Mouse (Mus musculus): ENCODE data around the gene Col23a1. TPM values are rescaled to one million over a fixed set of nuclear protein-coding genes. Genes with fewer than 3 reads are reported as not detected.

The Col23a1 gene
- polyA plus RNA-seq, 1 experiment from 2014 or later: 19.2 TPM

DNA sequence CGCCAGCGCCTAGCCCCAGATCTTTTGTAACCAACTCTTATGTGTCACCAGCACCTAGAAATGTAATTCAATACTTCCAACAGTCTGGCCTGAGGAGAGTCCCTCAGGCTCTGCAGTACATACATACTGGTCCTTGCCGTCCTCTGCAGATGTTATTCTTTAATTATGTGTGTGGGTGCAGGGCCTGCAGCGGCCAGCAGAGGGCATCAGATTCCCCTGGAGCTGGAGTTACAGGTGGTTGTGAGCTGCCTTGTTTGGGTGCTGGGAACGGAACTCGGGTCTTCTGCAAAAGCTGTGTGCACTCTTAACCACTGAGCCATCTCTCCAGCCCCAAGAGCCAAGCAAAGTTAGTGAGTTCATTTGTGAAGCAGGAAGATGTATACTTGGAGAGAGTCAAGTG is 276.2 kb downstream of the Col23a1 start:
- Histone ChIP-seq H3K9ac (no peak overlapping the region), H3K27ac (no peak overlapping the region), H3K4me2 (replicated peaks) (no peak overlapping the region), H3K27me3 (replicated peaks) (no peaks in the 10 kb centered on the region), H3K4me1 (replicated peaks) (no peaks in the 10 kb centered on the region; the same call in 1 of the 2 replicates), H3K9me3 (no peaks in the 10 kb centered on the region), H3K36me3 (no peaks in the 10 kb centered on the region), H3K4me3 (replicated peaks) (no peak overlapping the region)
- ATAC-seq: no peak
- WGBS: 93% methylated on average over 6 of the region's 6 CpGs

DNA sequence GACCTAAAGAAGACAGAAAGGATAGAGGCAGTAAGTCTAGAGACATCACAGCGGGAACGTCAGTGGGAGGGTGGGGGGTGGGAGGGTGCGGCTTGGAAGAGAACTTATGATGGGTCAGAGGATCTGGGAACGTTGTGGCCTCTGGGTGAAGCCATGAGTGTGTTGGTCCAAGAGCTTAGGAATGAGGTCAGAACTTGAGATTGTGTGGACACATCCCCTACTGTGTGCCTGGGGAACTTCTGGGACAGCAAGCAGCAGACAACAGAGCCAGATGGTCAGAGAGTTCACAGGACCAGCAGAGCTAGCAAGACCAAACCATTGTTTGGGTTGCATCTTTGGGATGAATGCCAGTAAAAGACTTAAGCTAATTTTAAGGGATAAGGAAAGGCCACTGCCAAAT is 279.1 kb downstream of the Col23a1 start:
- H3K4me3 ChIP-seq (replicated peaks): no peak overlapping the region
- no peaks in the 10 kb centered on the region for H3K27me3 ChIP-seq (replicated peaks)
- no peaks in the 10 kb centered on the region for H3K9me3 ChIP-seq
- no peaks in the 10 kb centered on the region for H3K36me3 ChIP-seq
- H3K4me1 ChIP-seq (replicated peaks): peaks cover 3% of the 10 kb centered on the region; the same call in 1 of the 2 replicates
- no peak overlapping the region for H3K4me2 ChIP-seq (replicated peaks)
- no peak overlapping the region for H3K9ac ChIP-seq
- WGBS: 80% methylated on average over 4 of the region's 4 CpGs
- ATAC-seq: no peak
- no peak overlapping the region for H3K27ac ChIP-seq

DNA sequence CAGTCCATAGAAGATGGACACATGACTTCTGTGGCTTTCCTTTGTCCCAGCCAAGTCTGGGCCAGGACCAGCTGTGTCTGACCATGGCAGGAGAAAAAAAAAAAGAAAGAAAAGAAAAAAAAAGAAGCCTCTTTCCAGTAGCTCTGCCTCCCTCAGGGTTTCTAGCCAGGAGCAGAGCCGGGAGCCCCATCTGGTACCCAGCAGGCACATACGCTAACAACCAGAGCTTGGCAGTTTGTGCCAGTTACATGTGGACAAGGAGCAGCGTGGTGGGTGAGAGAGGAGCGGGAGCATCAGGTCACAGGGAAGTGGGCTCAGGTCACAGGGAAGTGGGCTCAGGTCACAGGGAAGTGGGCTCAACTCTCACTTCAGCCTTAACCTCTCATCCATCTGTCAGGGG is 286.7 kb downstream of the Col23a1 start:
- no peaks in the 10 kb centered on the region for H3K27me3 ChIP-seq (replicated peaks)
- H3K9ac ChIP-seq: no peak overlapping the region
- no peaks in the 10 kb centered on the region for H3K9me3 ChIP-seq
- no peaks in the 10 kb centered on the region for H3K36me3 ChIP-seq
- H3K4me1 ChIP-seq (replicated peaks): 0 out of 2 replicates have a peak, but pooled peaks cover 3% of the 10 kb centered on the region
- H3K4me2 ChIP-seq (replicated peaks): no peak overlapping the region
- no peak for ATAC-seq
- H3K27ac ChIP-seq: no peak overlapping the region
- no peak overlapping the region for H3K4me3 ChIP-seq (replicated peaks)
- 88% methylated on average over 4 of the region's 4 CpGs for WGBS

DNA sequence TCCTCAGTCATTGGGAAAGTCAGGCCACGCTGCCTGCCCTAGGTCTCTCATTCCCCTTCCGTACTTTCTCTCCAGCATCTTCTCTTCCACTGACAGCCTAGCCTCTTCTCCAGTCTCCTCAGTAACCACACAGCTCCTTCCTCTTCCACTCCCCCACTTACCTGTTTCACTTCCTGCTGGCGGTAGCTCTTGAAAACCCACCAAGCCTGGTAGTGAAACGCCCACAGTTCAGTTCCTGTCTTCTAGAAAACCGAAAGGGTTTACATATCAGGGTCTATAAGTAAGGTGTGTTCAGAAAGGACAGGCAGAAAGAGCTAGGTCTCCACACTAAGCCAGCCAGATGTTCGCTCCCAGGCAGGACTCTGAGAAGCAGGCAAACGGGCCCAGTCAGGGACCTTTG is 287.9 kb downstream of the Col23a1 start:
- Histone ChIP-seq H3K36me3 (no peaks in the 10 kb centered on the region), H3K27ac (no peak overlapping the region), H3K4me3 (replicated peaks) (no peak overlapping the region), H3K27me3 (replicated peaks) (no peaks in the 10 kb centered on the region), H3K9ac (no peak overlapping the region), H3K4me1 (replicated peaks) (no peaks in the 10 kb centered on the region), H3K9me3 (no peaks in the 10 kb centered on the region), H3K4me2 (replicated peaks) (no peak overlapping the region)
- 78% methylated on average over 7 of the region's 7 CpGs for WGBS
- no peak for ATAC-seq

DNA sequence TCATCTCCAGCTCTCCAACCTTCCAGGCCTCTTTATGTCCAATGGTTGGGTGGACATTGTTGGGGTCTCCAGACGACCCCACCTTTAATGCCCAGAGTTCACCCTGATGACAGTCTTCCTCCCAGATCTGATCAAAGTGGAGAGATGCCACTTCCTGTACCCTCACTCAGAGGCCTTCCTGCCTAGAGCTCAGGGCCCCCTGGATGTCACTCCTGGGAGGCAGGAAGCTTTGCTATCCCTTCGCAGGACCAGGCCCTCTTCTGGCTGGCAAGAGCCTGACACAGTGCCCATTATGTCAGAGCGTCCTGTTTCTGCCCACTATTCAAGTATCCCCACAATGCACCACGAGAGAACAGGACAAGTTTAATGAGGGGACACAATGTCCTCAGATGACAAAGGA is 289.3 kb downstream of the Col23a1 start:
- no peak overlapping the region for H3K27ac ChIP-seq
- no peaks in the 10 kb centered on the region for H3K9me3 ChIP-seq
- ATAC-seq: no peak
- no peaks in the 10 kb centered on the region for H3K36me3 ChIP-seq
- no peak overlapping the region for H3K4me2 ChIP-seq (replicated peaks)
- no peak overlapping the region for H3K4me3 ChIP-seq (replicated peaks)
- peaks cover 8% of the 10 kb centered on the region for H3K4me1 ChIP-seq (replicated peaks)
- 72% methylated on average over 4 of the region's 4 CpGs for WGBS
- no peaks in the 10 kb centered on the region for H3K27me3 ChIP-seq (replicated peaks)
- H3K9ac ChIP-seq: no peak overlapping the region

DNA sequence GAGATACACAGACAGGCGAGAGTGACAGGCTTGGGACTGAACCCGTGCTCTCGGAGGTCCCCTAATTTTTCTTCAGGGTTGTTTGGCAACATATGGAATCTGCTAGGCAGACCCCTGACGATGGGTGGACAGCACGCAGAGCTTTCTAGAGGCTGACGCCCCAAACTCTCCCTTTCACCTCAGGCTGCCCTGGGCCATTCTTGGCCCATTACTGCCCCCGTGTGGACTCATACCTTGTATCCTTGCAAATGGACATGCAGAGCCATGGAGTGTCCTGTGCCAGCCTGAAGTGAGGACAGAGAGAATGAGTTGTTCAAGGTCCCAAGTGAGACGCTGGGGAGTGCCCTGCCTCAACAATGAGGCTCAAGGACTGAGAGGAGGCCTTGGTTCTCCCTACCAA is 293.0 kb downstream of the Col23a1 start:
- peaks cover 21% of the 10 kb centered on the region for H3K4me1 ChIP-seq (replicated peaks)
- H3K27me3 ChIP-seq (replicated peaks): no peaks in the 10 kb centered on the region
- H3K4me3 ChIP-seq (replicated peaks): no peak overlapping the region
- H3K9ac ChIP-seq: no peak overlapping the region
- ATAC-seq: no peak
- no peak overlapping the region for H3K4me2 ChIP-seq (replicated peaks)
- no peak overlapping the region for H3K27ac ChIP-seq
- no peaks in the 10 kb centered on the region for H3K9me3 ChIP-seq
- WGBS: 31% methylated on average over 8 of the region's 8 CpGs
- no peaks in the 10 kb centered on the region for H3K36me3 ChIP-seq

DNA sequence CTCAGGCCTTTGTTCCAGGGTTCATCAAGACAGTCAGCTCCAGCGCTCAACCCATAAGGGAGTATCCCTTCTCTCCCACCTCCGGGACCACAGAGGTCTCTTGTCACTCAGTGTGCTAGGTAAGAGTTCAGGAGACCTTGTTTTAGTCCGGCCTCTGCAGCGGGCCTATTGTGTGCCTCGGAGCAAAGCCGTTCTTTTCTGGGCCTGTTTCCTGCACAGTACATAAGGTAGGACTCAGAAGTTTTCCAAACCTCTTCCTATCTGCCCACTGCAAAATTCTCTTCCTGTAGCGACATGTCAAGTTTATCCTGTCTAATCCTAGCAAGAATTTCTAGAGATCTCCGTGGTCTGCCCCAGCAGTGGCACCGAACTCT is 294.3 kb downstream of the Col23a1 start:
- Histone ChIP-seq H3K4me3 (replicated peaks) (peak overlapping the region; percentile 70), H3K9ac (peak overlapping the region; percentile 52), H3K27ac (peak overlapping the region; percentile 91), H3K9me3 (no peaks in the 10 kb centered on the region), H3K36me3 (peaks cover 10% of the 10 kb centered on the region; the same call in 1 of the 2 replicates), H3K4me2 (replicated peaks) (peak overlapping the region; percentile 88), H3K27me3 (replicated peaks) (no peaks in the 10 kb centered on the region), H3K4me1 (replicated peaks) (peaks cover 21% of the 10 kb centered on the region)
- 20% methylated on average over 9 of the region's 9 CpGs for WGBS
- ATAC-seq: peak; percentile 47

DNA sequence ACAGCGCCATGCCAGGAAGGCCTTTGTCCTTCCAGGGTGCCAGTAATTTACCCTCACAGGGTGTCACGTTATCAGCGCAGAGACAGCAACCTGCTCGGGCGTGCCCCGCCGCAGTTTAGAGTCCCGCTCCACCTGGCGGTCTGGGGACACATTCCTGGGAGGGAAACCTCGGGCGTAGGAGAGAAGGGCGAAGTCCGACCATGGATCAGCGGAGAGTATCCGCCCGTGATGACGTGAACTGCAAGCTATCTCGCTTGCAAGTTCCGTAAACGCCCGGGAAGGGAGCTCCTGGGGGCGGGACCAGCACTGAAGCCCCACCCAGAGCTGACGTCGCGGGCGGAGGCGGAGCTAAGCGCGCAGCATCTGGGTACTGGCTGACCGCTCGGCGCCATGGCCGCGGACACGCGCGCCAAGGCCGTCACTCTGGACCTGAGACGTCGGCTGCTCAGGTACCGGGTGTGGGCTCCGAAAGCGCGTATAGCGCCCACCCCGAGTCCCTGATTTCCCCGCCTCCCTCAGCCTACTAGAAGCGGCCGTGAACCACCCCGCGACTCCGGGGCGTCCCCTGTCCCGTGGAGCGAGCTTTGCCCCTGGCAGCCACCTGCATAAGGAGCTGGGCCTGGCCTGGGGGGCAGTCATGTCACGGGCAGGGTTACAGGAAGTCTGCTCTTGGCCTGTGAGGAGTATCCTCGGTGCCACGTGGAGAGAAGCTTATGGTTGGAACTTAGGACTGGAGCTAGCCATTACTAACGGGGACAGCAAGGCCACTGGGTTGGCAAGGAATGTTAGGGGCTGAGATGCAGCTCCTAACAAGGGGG is 294.9 kb downstream of the Col23a1 start, which contains the start of gene Phykpl:
Gene Phykpl (plus strand): TSS at position 327 of the 818 bp plus-strand sequence.
- WGBS: under 1% methylated on average over 59 of the region's 59 CpGs
- Histone ChIP-seq H3K27me3 (replicated peaks) (no peaks in the 10 kb centered on the region), H3K4me2 (replicated peaks) (peak within 1 kb of the TSS; percentile 88), H3K9ac (peak within 1 kb of the TSS; percentile 89), H3K4me1 (replicated peaks) (peaks cover 21% of the 10 kb centered on the region), H3K4me3 (replicated peaks) (peak within 1 kb of the TSS; percentile 70), H3K9me3 (no peaks in the 10 kb centered on the region), H3K27ac (peak within 1 kb of the TSS; percentile 91), H3K36me3 (peaks cover 10% of the 10 kb centered on the region; the same call in 1 of the 2 replicates)
- peak; percentile 95 for ATAC-seq

DNA sequence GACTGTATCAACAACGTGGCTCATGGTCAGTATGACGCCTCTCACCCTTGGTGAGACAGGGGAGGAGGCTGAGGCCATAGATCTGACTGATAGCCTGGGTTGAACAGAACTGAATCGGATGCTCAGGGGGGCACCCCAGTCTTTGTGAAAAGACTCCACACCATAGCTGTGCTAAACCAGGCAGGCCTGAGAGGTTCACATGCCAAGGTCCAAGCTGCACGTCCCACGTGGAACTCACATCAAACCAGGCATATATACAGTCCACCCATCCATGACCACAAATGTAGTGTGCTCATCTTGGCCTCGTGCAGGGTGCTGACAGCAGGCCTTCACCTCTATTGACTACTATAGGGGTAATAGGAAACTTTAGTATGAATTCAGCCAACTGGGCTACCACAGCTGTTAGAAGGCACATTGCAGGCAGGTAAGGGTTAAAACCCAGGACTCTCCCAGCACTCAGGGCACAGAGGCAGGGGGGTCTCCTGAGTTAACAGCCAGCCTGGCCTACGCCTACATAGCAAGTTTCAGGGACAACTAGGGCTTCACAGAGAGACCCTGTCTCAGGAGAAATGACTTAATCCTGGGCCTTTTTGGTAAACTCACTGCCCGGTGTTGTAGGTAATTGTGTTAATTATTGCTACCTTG is 296.0 kb downstream of the Col23a1 start:
- Histone ChIP-seq H3K9ac (peak overlapping the region; percentile 89), H3K4me2 (replicated peaks) (peak overlapping the region; percentile 88), H3K9me3 (no peaks in the 10 kb centered on the region), H3K4me3 (replicated peaks) (peak overlapping the region; percentile 70), H3K4me1 (replicated peaks) (peaks cover 21% of the 10 kb centered on the region), H3K36me3 (peaks cover 16% of the 10 kb centered on the region; the same call in 1 of the 2 replicates), H3K27me3 (replicated peaks) (no peaks in the 10 kb centered on the region), H3K27ac (peak overlapping the region; percentile 90)
- 53% methylated on average over 8 of the region's 8 CpGs for WGBS
- no peak for ATAC-seq

DNA sequence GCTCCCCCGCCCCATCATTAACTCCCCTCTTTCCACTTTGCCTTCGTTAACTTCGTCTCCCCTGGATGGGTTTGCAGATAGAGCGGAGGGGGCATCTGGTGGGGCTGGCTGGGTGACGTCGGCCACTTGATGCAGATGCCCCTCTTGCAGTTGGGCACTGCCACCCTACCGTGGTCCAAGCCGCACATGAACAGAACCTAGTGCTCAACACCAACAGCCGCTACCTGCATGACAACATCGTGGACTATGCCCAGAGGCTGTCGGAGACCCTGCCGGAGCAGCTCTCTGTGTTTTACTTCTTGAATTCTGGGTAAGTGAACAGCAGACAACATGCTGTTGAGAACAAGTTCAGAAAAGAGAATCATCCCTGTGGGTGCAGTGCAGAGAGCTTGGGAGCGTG is 296.7 kb downstream of the Col23a1 start:
- H3K9ac ChIP-seq: no peak overlapping the region
- H3K9me3 ChIP-seq: no peaks in the 10 kb centered on the region
- H3K4me1 ChIP-seq (replicated peaks): peaks cover 24% of the 10 kb centered on the region
- H3K27me3 ChIP-seq (replicated peaks): no peaks in the 10 kb centered on the region
- peak overlapping the region; percentile 88; the same call in 1 of the 2 replicates for H3K4me2 ChIP-seq (replicated peaks)
- H3K36me3 ChIP-seq: peaks cover 16% of the 10 kb centered on the region; the same call in 1 of the 2 replicates
- ATAC-seq: no peak
- no peak overlapping the region for H3K27ac ChIP-seq
- 92% methylated on average over 13 of the region's 13 CpGs for WGBS
- no peak overlapping the region for H3K4me3 ChIP-seq (replicated peaks)

DNA sequence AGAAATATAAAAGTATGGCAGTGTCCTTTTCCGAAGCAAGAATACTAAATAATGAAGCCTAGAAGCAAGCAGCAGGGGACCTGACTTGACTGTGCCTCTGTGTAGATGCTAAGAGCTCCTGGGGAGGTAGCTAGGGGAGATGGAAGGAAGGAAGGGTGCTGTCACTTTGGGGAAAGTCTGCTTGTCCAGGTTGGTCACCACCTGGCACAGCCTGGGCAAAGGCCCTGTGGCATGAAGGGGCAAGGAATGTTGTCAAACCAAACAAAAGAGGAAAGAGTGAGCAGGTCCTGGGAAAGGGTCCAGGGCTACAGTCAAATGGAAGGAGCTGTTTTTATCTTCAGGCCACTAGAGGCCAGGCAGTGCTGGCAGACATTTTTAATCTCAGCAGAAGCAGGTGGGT is 297.3 kb downstream of the Col23a1 start:
- no peak overlapping the region for H3K4me3 ChIP-seq (replicated peaks)
- ATAC-seq: no peak

DNA sequence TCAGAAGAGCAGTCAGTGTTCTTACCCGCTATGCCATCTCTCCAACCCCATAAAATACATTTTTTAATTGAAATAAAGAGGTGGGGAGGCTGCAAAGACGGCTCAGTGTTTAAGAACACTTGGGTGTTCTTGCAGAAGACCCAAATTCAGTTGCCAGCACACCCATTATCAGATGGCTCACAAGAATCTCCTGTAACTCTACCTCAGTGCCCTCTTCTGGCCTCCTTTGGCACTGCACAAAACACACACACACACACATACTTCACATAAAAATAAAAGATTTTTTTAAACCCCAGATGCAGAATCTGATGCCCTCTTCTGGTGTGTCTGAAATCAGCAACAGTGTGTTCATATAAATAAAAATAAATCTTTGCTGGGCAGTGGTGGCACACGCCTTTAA is 299.1 kb downstream of the Col23a1 start:
- ATAC-seq: no peak
- Histone ChIP-seq H3K4me3 (replicated peaks) (no peak overlapping the region), H3K36me3 (peaks cover 35% of the 10 kb centered on the region), H3K27me3 (replicated peaks) (no peaks in the 10 kb centered on the region), H3K4me1 (replicated peaks) (peaks cover 18% of the 10 kb centered on the region; the same call in 1 of the 2 replicates), H3K4me2 (replicated peaks) (no peak overlapping the region), H3K9me3 (no peaks in the 10 kb centered on the region), H3K9ac (no peak overlapping the region), H3K27ac (no peak overlapping the region)
- WGBS: 95% methylated on average over 3 of the region's 3 CpGs

More for the DNA sequence above, 297.3 kb downstream of the Col23a1 start:
- Histone ChIP-seq H3K36me3 (peaks cover 18% of the 10 kb centered on the region; the same call in 1 of the 2 replicates), H3K4me2 (replicated peaks) (no peak overlapping the region), H3K27ac (no peak overlapping the region), H3K9me3 (no peaks in the 10 kb centered on the region), H3K27me3 (replicated peaks) (no peaks in the 10 kb centered on the region), H3K9ac (no peak overlapping the region), H3K4me1 (replicated peaks) (peaks cover 24% of the 10 kb centered on the region)
- 85% methylated on average over 1 of the region's 1 CpGs for WGBS
